Mouse (Mus musculus) liver, postnatal 0 days (tissue): ENCODE data around the gene Gm20388.

Source experiments
- CTCF ChIP-seq: sonication (generic); IDR thresholded peaks from 2 replicates; pipeline ENCODE4 v1.5.1; 2016; ENCODE audit warnings: antibody characterized with exemption, low read depth
- EP300 ChIP-seq: IDR thresholded peaks from 2 replicates; pipeline ENCODE4 v1.6.1; 2016; ENCODE audit warnings: antibody characterized with exemption, low read depth, mild to moderate bottlenecking

GRCm38 (mm10) chr8:121609916-121610315 is 1699.3 kb downstream of the Gm20388 start:
- no peak for TF ChIP-seq CTCF
- no peak for TF ChIP-seq EP300
